Mouse (Mus musculus) testis, adult 2 months (tissue): ENCODE data around the gene Sez6l2. TPM values are rescaled to one million over a fixed set of nuclear protein-coding genes. Genes with fewer than 3 reads are reported as not detected.
A peak's percentile ranks its signal among the peaks of the same experiment; 100 is the strongest.
"Not testable (repeated sequence)": the region's sequence is repeated elsewhere in the genome, so short reads cannot be mapped to it uniquely, and the experiment has no call there.

Experiments used
- H3K27ac ChIP-seq: fragments of 200-500 bp; 2 replicates; pipeline ENCODE4 v1.5.1; 2012; ENCODE audit warnings: low read depth, low read length; ENCODE audit not compliant: control insufficient read depth, insufficient read depth
- H3K27me3 ChIP-seq: fragments of 200-500 bp; 2 replicates; pipeline ENCODE4 v1.6.1; 2012; ENCODE audit warnings: mild to moderate bottlenecking, low read length, moderate library complexity; ENCODE audit not compliant: control insufficient read depth, insufficient read depth
- H3K36me3 ChIP-seq: fragments of 200-500 bp; 2 replicates; pipeline ENCODE4 v1.6.1; 2012; ENCODE audit warnings: mild to moderate bottlenecking, low read length; ENCODE audit not compliant: control insufficient read depth, insufficient read depth
- H3K4me1 ChIP-seq: fragments of 200-500 bp; 2 replicates; pipeline ENCODE4 v1.6.1; 2012; ENCODE audit warnings: low read length; ENCODE audit not compliant: control insufficient read depth, insufficient read depth
- H3K4me3 ChIP-seq: fragments of 200-500 bp; 2 replicates; pipeline ENCODE4 v1.5.1; 2012; ENCODE audit warnings: low read depth, mild to moderate bottlenecking, low read length, moderate library complexity, mixed read lengths; ENCODE audit not compliant: control insufficient read depth
- CTCF ChIP-seq: fragments of 200-500 bp; IDR thresholded peaks from 2 replicates; pipeline ENCODE4 v1.5.1; 2012; ENCODE audit warnings: low read depth, mild to moderate bottlenecking, inconsistent platforms, low read length, moderate library complexity; ENCODE audit not compliant: control insufficient read depth, insufficient read depth, insufficient replicate concordance
- POLR2A ChIP-seq: fragments of 200-500 bp; IDR thresholded peaks from 2 replicates; pipeline ENCODE4 v1.6.1; 2012; ENCODE audit warnings: low read depth, mild to moderate bottlenecking, inconsistent platforms, low read length, moderate library complexity; ENCODE audit not compliant: control insufficient read depth
- polyA plus RNA-seq: library from polyadenylated mRNA; depleted of rRNA; stranded (reverse); fragments of >200 nt; gene quantifications from 2 replicates; pipeline ENCODE4 v1.2.3, GENCODE M21; 2012; rRNA removed

The Sez6l2 gene
- 9.9 and 10.7 TPM in 2 replicates for polyA plus RNA-seq

- peaks cover 29% of the 10 kb centered on the region for H3K4me1 ChIP-seq
- no peak within 1 kb of the TSS for H3K27ac ChIP-seq
- H3K36me3 ChIP-seq, result peaks cover 2% of the 10 kb centered on the region
- H3K4me3 ChIP-seq, result peak within 1 kb of the TSS; percentile 31
- TF ChIP-seq CTCF (no peak), POLR2A (no peak)
- H3K27me3 ChIP-seq, result no peaks in the 10 kb centered on the region
Observed at GRCm38 (mm10) chr7:126949793-126950646, at the start of gene Sez6l2. Gene Sez6l2, plus strand, starts transcription at chr7:126950563.

- no peak for TF ChIP-seq POLR2A
- TF ChIP-seq CTCF, result no peak
- Histone ChIP-seq H3K27me3 (no peaks in the 10 kb centered on the region), H3K4me3 (no peak overlapping the region), H3K27ac (no peak overlapping the region), H3K36me3 (no peaks in the 10 kb centered on the region), H3K4me1 (no peaks in the 10 kb centered on the region)
Observed at GRCm38 (mm10) chr7:126905590-126905989, 44.8 kb upstream of the Sez6l2 start.

- no peak overlapping the region for H3K27ac ChIP-seq
- H3K27me3 ChIP-seq, result no peaks in the 10 kb centered on the region
- H3K4me3 ChIP-seq, result no peak overlapping the region
- no peaks in the 10 kb centered on the region for H3K4me1 ChIP-seq
- TF ChIP-seq POLR2A (no peak), CTCF (no peak)
- no peaks in the 10 kb centered on the region; the same call in 1 of the 2 replicates for H3K36me3 ChIP-seq
Observed at GRCm38 (mm10) chr7:126914844-126915243, 35.5 kb upstream of the Sez6l2 start.

GRCm38 (mm10) chr7:126918356-126918755 is 32.0 kb upstream of the Sez6l2 start:
- H3K27ac ChIP-seq, H3K4me3 ChIP-seq, H3K27me3 ChIP-seq, H3K36me3 ChIP-seq, H3K4me1 ChIP-seq: not testable (repeated sequence)

- no peaks in the 10 kb centered on the region; the same call in none of the 2 replicates for H3K4me1 ChIP-seq
- no peaks in the 10 kb centered on the region; the same call in 1 of the 2 replicates for H3K36me3 ChIP-seq
- no peak overlapping the region for H3K4me3 ChIP-seq
- H3K27me3 ChIP-seq, result no peaks in the 10 kb centered on the region
- no peak for TF ChIP-seq CTCF
- no peak for TF ChIP-seq POLR2A
- no peak overlapping the region for H3K27ac ChIP-seq
Observed at GRCm38 (mm10) chr7:126919973-126920372, 30.4 kb upstream of the Sez6l2 start.

GRCm38 (mm10) chr7:126921563-126921962 is 28.8 kb upstream of the Sez6l2 start:
- Histone ChIP-seq H3K4me1 (no peaks in the 10 kb centered on the region; the same call in none of the 2 replicates), H3K4me3 (no peak overlapping the region), H3K27ac (peak overlapping the region; percentile 37), H3K36me3 (no peaks in the 10 kb centered on the region; the same call in 1 of the 2 replicates), H3K27me3 (no peaks in the 10 kb centered on the region)
- no peak for TF ChIP-seq POLR2A
- no peak for TF ChIP-seq CTCF

DNA sequence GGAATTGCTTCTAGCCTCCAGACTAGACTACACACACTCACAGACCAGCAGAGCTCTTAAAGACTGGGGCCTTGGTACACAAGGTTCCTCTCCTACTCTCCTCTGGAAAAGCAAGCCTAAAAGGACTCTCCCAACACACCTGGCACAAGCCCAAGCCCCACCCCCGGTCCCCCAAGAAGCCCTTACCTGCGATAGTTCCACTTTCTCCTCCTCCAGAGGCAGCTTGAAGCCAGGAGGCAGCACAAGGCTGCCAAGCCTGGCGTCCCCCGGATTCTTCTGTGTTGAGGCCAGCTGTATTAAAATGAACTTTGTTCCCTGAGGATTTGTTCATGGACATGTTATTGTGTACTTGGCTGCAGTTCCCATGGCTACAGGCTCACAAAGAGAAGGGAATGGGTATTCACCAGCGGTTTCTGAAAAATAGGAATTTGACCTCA is 27.7 kb upstream of the Sez6l2 start, which contains the start of gene Tmem219:
Tmem219 (minus strand) TSS at position 294 of the 437 bp plus-strand sequence.
- no peak within 1 kb of the TSS for H3K4me3 ChIP-seq
- no peaks in the 10 kb centered on the region; the same call in none of the 2 replicates for H3K4me1 ChIP-seq
- TF ChIP-seq CTCF (no peak), POLR2A (no peak)
- H3K27ac ChIP-seq, result peak within 1 kb of the TSS; percentile 67
- H3K36me3 ChIP-seq, result no peaks in the 10 kb centered on the region; the same call in 1 of the 2 replicates
- no peaks in the 10 kb centered on the region for H3K27me3 ChIP-seq
